Mouse (Mus musculus) C2C12 (cell line): ENCODE data around the gene Slc12a7. TPM values are rescaled to one million over a fixed set of nuclear protein-coding genes. Genes with fewer than 3 reads are reported as not detected.
"Not testable (repeated sequence)": the region's sequence is repeated elsewhere in the genome, so short reads cannot be mapped to it uniquely, and the experiment has no call there.

Source experiments
- H3K27me3 ChIP-seq: one replicate; pipeline ENCODE4 v1.6.1; 2011; ENCODE audit not compliant: control insufficient read depth, insufficient read depth, insufficient read length
- H3K36me3 ChIP-seq: one replicate; pipeline ENCODE4 v1.6.1; 2011; ENCODE audit not compliant: control insufficient read depth, insufficient read depth
- H3K4me3 ChIP-seq: one replicate; pipeline ENCODE4 v1.5.1; 2011; ENCODE audit warnings: mild to moderate bottlenecking, control low read depth; ENCODE audit not compliant: poor library complexity, insufficient read depth, severe bottlenecking
- H3K79me2 ChIP-seq: one replicate; pipeline ENCODE4 v1.6.1; 2011; ENCODE audit not compliant: control insufficient read depth, insufficient read depth
- H3K79me3 ChIP-seq: one replicate; pipeline ENCODE4 v1.6.1; 2011; ENCODE audit warnings: low read depth, control low read depth
- H3ac ChIP-seq: one replicate; pipeline ENCODE3; 2011; ENCODE audit warnings: low read depth; ENCODE audit not compliant: control insufficient read depth, insufficient read length
- CEBPB ChIP-seq: IDR thresholded peaks from one replicate; pipeline ENCODE4 v1.6.1; 2011; ENCODE audit warnings: low read depth, mild to moderate bottlenecking, control low read depth, moderate library complexity
- CTCF ChIP-seq: IDR thresholded peaks from one replicate; pipeline ENCODE4 v1.5.1; 2011; ENCODE audit not compliant: control insufficient read depth, insufficient read depth, insufficient read length
- FOSL1 ChIP-seq: IDR thresholded peaks from one replicate; pipeline ENCODE4 v1.8.0; 2011; ENCODE audit warnings: mild to moderate bottlenecking, low read length; ENCODE audit not compliant: poor library complexity, insufficient read depth, severe bottlenecking
- MAX ChIP-seq: IDR thresholded peaks from one replicate; pipeline ENCODE4 v1.6.1; 2011; ENCODE audit warnings: mild to moderate bottlenecking, control low read depth
- MYOD1 ChIP-seq: IDR thresholded peaks from one replicate; pipeline ENCODE4 v1.6.1; 2011; ENCODE audit warnings: low read depth; ENCODE audit not compliant: control insufficient read depth, insufficient read length
- MYOG ChIP-seq: IDR thresholded peaks from one replicate; pipeline ENCODE4 v1.6.1; 2011; ENCODE audit not compliant: control insufficient read depth, insufficient read length; ENCODE audit errors: extremely low read depth
- USF1 ChIP-seq: IDR thresholded peaks from one replicate; pipeline ENCODE4 v1.6.1; 2011; ENCODE audit warnings: low read depth, mild to moderate bottlenecking, control low read depth, moderate library complexity
- polyA plus RNA-seq: library from polyadenylated mRNA; unstranded; fragments of >200 nt; fragmentation: generic; extraction: Trizol; gene quantifications from one replicate; pipeline ENCODE4 v1.2.1, GENCODE M21; 2012; ENCODE audit warnings: missing spikeins

Slc12a7 gene
- polyA plus RNA-seq, 1 experiment = 28.7 TPM

DNA sequence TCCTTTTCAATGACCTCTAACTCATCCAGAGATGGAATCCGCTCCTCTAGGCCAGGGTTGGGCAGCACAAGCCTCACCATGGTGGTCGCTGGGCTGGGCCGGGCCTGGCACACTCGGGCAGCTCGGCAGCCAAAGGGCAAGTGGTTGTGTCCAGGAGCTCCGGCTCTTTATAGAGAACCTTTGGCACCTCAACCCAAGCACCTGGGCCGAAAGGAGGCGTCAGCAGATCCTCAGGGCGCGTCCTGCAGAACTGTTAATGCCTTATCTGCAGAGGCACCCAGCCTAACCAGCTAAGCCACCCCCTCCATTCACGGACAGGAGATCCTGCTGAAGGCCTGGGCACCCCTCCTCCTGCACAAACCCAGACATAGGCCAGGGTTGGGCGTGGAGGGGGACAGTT lies 32.3 kb upstream of the Slc12a7 start:
- H3ac ChIP-seq = no peak overlapping the region
- no peak overlapping the region for H3K4me3 ChIP-seq
- no peaks in the 10 kb centered on the region for H3K36me3 ChIP-seq
- peaks cover 18% of the 10 kb centered on the region for H3K27me3 ChIP-seq
- H3K79me3 ChIP-seq = no peaks in the 10 kb centered on the region
- no peaks in the 10 kb centered on the region for H3K79me2 ChIP-seq
- TF ChIP-seq CTCF (no peak), CEBPB (no peak), MAX (no peak), MYOG (no peak), FOSL1 (no peak), MYOD1 (no peak), USF1 (no peak)

DNA sequence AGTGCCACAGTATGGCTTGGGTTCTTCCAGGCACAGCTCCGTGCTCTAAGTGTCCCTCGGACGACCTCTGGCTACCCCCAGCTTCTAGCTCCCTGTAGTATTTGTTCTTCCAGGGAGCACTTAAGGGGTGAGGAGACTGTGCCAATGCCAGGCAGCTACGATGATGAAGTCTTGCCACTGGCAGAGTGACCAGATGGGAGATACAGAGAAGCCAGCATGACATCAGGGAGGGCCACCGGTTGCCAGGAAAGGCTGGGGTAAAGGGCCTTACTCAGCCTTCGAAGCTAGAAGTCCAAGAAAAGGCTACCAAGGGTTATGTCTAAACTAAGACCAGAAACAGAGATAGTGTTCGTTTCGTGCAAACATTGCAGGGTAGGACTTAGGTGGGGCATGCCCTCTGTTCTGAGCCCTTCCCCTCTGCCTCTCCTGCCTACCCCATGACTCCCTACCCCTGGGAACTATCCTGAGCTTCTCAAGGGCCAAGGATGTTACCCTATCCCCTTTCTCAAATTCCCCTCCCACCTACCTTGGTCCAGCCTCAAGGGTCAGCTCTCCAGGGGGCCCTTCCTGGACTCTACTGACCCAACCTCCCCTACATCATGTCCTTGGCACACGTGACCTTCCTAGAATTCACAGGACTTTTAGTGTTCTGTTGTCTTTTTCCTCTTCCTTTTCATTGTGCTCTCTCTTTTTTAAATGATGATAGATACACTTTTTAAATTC lies 31.6 kb upstream of the Slc12a7 start:
- Histone ChIP-seq H3K36me3 (no peaks in the 10 kb centered on the region), H3K27me3 (peaks cover 18% of the 10 kb centered on the region), H3K79me2 (no peaks in the 10 kb centered on the region), H3K4me3 (no peak overlapping the region), H3K79me3 (no peaks in the 10 kb centered on the region), H3ac (no peak overlapping the region)
- TF ChIP-seq FOSL1 (no peak), CTCF (no peak)

DNA sequence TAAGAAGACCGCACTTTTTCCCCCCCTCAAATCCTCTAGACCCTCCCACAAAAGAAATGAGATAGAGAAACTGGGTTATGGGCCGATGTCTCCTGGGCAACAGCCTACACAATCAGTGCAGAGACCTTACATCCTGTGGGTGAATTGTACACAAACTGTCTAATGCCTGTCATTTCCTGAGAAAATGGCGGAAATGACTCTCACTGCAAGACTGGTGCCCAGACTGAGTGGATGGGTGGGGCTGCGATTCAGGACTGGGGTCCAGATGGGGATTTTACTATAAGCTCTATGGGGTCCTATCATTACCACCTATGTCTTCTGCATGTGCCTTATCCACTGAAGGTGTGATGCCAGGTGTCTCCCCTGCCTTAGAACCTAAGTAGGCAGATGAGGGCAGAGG lies 30.1 kb upstream of the Slc12a7 start:
- no peaks in the 10 kb centered on the region for H3K79me3 ChIP-seq
- no peak overlapping the region for H3ac ChIP-seq
- H3K36me3 ChIP-seq = no peaks in the 10 kb centered on the region
- H3K4me3 ChIP-seq = no peak overlapping the region
- TF ChIP-seq MYOD1 (no peak), MYOG (no peak), CEBPB (no peak), USF1 (no peak), FOSL1 (no peak), CTCF (no peak), MAX (no peak)
- peaks cover 18% of the 10 kb centered on the region for H3K27me3 ChIP-seq
- H3K79me2 ChIP-seq = no peaks in the 10 kb centered on the region

DNA sequence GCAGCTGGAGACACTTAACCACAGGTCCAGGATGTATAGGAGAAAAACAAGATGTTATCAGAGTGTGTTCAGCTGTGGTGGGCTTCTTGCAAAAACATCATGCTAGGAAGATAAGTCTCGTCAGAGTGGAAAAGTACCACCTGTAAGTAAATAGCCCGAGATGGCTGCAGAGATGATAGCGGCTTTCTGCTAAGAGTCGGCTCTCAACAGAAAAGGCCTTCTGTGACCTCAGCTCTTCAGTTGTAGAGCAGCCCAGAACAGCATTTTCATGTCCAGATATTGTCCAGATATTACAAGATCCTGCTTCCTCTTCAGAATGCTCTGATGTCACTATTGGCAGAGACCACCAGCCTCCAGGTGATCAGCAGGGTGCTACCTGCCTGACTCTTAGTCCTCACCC lies 29.4 kb upstream of the Slc12a7 start:
- H3K4me3 ChIP-seq, H3K36me3 ChIP-seq, H3K79me2 ChIP-seq, H3K79me3 ChIP-seq, H3ac ChIP-seq: not testable (repeated sequence)
- peaks cover 16% of the 10 kb centered on the region for H3K27me3 ChIP-seq

DNA sequence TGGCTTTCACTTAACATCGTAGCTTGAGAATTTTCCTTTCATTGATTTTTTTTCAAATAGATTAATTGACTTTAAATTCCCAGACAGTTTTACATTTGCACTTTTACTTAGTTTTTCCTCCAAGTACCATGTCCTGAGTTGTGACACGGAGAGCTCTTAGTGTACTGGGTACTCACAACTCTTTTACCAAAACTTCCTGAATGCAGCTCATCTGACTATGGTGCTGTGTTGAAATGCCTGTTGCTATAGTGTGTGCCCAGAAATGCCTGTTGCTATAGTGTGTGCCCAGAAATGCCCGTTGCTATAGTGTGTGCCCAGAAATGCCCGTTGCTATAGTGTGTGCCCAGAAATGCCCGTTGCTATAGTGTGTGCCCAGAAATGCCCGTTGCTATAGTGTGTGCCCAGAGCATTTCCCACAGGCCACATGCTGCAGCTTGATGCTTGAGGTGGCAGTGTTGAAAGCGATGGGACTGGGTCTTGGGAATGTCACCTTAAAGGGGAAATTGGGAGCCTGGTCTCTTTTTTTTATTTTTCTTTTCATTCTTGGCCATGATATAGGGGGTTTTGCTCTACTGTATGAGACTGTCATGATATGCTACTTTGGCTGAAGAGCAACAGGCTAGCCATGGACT lies 28.1 kb upstream of the Slc12a7 start, which contains the start of gene Slc6a19:
TSS of gene Slc6a19 (minus strand) at position 172 of the 632 bp plus-strand sequence.
- no peaks in the 10 kb centered on the region for H3K79me2 ChIP-seq
- no peak within 1 kb of the TSS for H3K4me3 ChIP-seq
- peaks cover 7% of the 10 kb centered on the region for H3K27me3 ChIP-seq
- no peak within 1 kb of the TSS for H3ac ChIP-seq
- no peaks in the 10 kb centered on the region for H3K36me3 ChIP-seq
- no peaks in the 10 kb centered on the region for H3K79me3 ChIP-seq
- TF ChIP-seq FOSL1 (no peak), MYOD1 (no peak), CTCF (no peak), CEBPB (no peak), USF1 (no peak), MYOG (no peak), MAX (no peak)

DNA sequence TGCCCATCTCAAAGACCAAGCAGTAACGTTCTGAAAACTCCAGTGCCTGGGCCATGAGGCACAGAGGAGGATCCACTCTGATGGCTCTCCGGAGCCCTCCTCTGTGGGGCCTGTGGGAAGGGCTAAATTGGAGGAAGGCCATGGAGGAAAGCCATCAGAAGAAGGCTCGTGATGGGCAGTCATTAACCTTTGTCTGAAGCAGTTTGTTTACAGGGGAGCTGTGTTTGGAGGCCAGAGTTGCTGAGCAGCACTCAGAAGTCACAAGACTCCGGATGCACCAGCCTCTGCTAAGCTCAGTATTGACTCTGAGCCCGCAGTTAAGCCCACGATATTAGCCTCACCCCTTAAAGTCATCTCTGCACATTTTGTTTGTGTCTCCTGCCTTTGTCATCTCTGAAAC lies 23.4 kb upstream of the Slc12a7 start:
- no peak overlapping the region for H3K4me3 ChIP-seq
- TF ChIP-seq MYOG (no peak), MAX (no peak), CEBPB (no peak), USF1 (no peak), MYOD1 (no peak), FOSL1 (no peak), CTCF (no peak)
- no peaks in the 10 kb centered on the region for H3K79me3 ChIP-seq
- H3K79me2 ChIP-seq = no peaks in the 10 kb centered on the region
- no peak overlapping the region for H3ac ChIP-seq
- H3K36me3 ChIP-seq = no peaks in the 10 kb centered on the region
- H3K27me3 ChIP-seq = no peaks in the 10 kb centered on the region
